Mouse (Mus musculus) neural tube, embryonic 11.5 days (tissue): ENCODE measurements at regions not wholly inside any gene's neighbourhood (a gene's known extent, or its start where the extent isn't known, plus 50 kb on each side); places are given as distances from the start of the nearest gene placed in this dataset.

Source experiments
- ATAC-seq: fragments of 200-750 bp; cut with Nextera tagmentation; 2 replicates; pipeline ENCODE4 v1.8.0; 2017; ENCODE audit warnings: moderate number of reproducible peaks, mild to moderate bottlenecking, moderate TSS enrichment, moderate library complexity; ENCODE audit not compliant: insufficient read depth, low FRiP score, low TSS enrichment
- DNase-seq: peaks from one replicate; pipeline ENCODE4 v3.0.0-alpha.2; 2015; ENCODE audit warnings: low spot score
- H3K27ac ChIP-seq: fragments of 300-500 bp; sonication (generic); 2 replicates; pipeline ENCODE4 v1.5.1; 2014; ENCODE audit warnings: low read depth, mild to moderate bottlenecking, low read length
- H3K27me3 ChIP-seq: fragments of 300-500 bp; sonication (generic); 2 replicates; pipeline ENCODE4 v1.6.1; 2014; ENCODE audit warnings: mild to moderate bottlenecking, low read length, mixed read lengths; ENCODE audit not compliant: control insufficient read depth, insufficient read depth
- H3K36me3 ChIP-seq: fragments of 300-500 bp; sonication (generic); 2 replicates; pipeline ENCODE4 v1.6.1; 2014; ENCODE audit warnings: mild to moderate bottlenecking, low read length, moderate library complexity, mixed read lengths; ENCODE audit not compliant: control insufficient read depth, insufficient read depth
- H3K4me1 ChIP-seq: fragments of 300-500 bp; sonication (generic); 2 replicates; pipeline ENCODE4 v1.6.1; 2014; ENCODE audit warnings: low read length, mixed read lengths; ENCODE audit not compliant: control insufficient read depth, insufficient read depth
- H3K4me2 ChIP-seq: fragments of 300-500 bp; sonication (generic); 2 replicates; pipeline ENCODE4 v1.6.1; 2014; ENCODE audit warnings: low read depth, mild to moderate bottlenecking, moderate library complexity
- H3K4me3 ChIP-seq: fragments of 300-500 bp; sonication (generic); 2 replicates; pipeline ENCODE4 v1.5.1; 2014; ENCODE audit warnings: low read depth, low read length
- H3K9ac ChIP-seq: fragments of 300-500 bp; sonication (generic); 2 replicates; pipeline ENCODE4 v1.6.1; 2014; ENCODE audit warnings: mild to moderate bottlenecking, low read length
- H3K9me3 ChIP-seq: fragments of 300-500 bp; sonication (generic); 2 replicates; pipeline ENCODE4 v1.6.1; 2016; ENCODE audit warnings: low read length; ENCODE audit not compliant: control insufficient read depth
- WGBS: fragments of 180-500 bp; shearing (Covaris S2); extraction: QIAGEN DNeasy Blood & Tissue Kit; methylation state at CpG from one replicate; pipeline ENCODE4 v1.1.7; 2014; 5-methylcytosine and 5-hydroxymethylcytosine counted together

DNA sequence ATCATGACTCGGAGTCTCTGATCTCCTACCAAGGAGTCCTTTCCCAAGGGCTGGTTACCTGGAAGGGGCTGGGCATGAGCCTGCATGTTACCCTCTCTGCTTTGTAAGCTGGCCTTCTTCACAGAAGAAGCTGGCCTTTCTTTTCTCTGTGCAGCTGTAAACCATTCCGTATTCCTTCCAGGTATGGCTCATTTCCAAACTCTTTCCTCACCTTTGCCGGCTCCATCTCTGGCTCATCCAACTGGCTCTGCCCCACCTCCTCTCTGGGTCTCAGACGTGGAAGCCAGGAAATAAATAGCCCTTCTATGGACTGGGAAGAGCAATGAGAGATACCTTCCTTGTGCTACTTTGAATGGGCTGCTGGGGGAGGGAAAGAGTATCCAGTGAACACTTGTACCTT lies 163.0 kb downstream of the Pik3r1 start:
- H3K4me3 ChIP-seq = no peak overlapping the region
- no peaks in the 10 kb centered on the region for H3K9me3 ChIP-seq
- WGBS = 84% methylated on average over 4 of the region's 4 CpGs
- no peak for DNase-seq
- no peak overlapping the region for H3K9ac ChIP-seq
- ATAC-seq = no peak
- no peaks in the 10 kb centered on the region for H3K36me3 ChIP-seq
- H3K4me2 ChIP-seq = no peak overlapping the region
- no peaks in the 10 kb centered on the region for H3K4me1 ChIP-seq
- no peak overlapping the region for H3K27ac ChIP-seq
- no peaks in the 10 kb centered on the region for H3K27me3 ChIP-seq

DNA sequence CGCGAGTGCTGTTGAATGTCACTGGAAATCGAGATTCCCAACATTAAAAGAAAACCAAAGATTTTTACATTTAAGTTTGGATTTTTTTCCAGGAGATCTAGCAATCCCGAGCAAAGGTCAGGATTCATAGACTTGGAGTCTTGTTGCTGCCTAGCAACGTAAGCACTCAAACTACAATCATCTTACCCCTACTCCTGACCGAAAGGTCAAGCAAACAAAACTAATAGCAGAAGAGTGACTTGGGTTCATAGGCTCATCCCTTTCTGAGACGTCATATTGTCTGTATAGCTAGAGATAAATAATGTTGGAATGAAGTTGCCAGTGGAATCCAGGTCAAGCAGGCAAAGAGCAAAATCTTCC lies 169.9 kb downstream of the Pik3r1 start:
- Histone ChIP-seq H3K4me2 (no peak overlapping the region), H3K36me3 (no peaks in the 10 kb centered on the region), H3K9me3 (no peaks in the 10 kb centered on the region), H3K27ac (no peak overlapping the region), H3K9ac (no peak overlapping the region), H3K27me3 (no peaks in the 10 kb centered on the region), H3K4me1 (no peaks in the 10 kb centered on the region), H3K4me3 (no peak overlapping the region)
- WGBS = 82% methylated on average over 7 of the region's 7 CpGs
- ATAC-seq (no peak), DNase-seq (no peak)

GRCm38 (mm10) chr13:101597243-101598125 lies 170.5 kb downstream of the Pik3r1 start:
- Histone ChIP-seq H3K9ac (no peak overlapping the region), H3K4me1 (no peaks in the 10 kb centered on the region), H3K4me2 (no peak overlapping the region), H3K27ac (no peak overlapping the region), H3K9me3 (no peaks in the 10 kb centered on the region), H3K36me3 (no peaks in the 10 kb centered on the region), H3K4me3 (no peak overlapping the region), H3K27me3 (no peaks in the 10 kb centered on the region)
- DNase-seq (no peak), ATAC-seq (no peak)
- 84% methylated on average over 14 of the region's 14 CpGs for WGBS

- no peak for ATAC-seq
- Histone ChIP-seq H3K9me3 (no peaks in the 10 kb centered on the region), H3K36me3 (no peaks in the 10 kb centered on the region), H3K4me2 (no peak overlapping the region), H3K27ac (no peak overlapping the region), H3K4me3 (no peak overlapping the region), H3K4me1 (no peaks in the 10 kb centered on the region), H3K9ac (no peak overlapping the region), H3K27me3 (no peaks in the 10 kb centered on the region)
- peak; percentile 13 for DNase-seq
- 77% methylated on average over 11 of the region's 11 CpGs for WGBS
Observed at GRCm38 (mm10) chr13:101594511-101595175, 173.4 kb downstream of the Pik3r1 start.

DNA sequence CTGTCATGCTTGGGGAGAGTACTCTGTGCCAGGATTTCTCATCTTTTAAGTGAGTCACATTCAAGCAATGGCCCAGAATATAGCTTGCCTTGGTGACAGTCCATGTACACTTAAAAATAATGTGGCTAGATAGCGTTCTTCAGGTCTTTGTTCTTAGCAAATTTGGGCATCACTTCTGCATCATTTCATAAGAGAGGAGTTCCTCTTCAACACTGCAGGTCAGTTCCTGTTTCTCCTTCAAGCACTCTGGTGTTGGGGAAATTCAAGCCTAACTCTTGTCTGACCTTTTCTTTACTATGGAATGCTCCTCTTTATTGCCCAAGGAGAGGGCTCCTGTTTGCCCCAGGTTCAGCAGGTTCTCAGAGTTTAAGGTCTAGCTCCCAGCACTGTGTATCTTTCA lies 175.7 kb downstream of the Pik3r1 start:
- H3K27ac ChIP-seq = no peak overlapping the region
- ATAC-seq (no peak), DNase-seq (no peak)
- H3K4me1 ChIP-seq = no peaks in the 10 kb centered on the region
- no peaks in the 10 kb centered on the region for H3K27me3 ChIP-seq
- H3K9me3 ChIP-seq = no peaks in the 10 kb centered on the region
- H3K4me3 ChIP-seq = no peak overlapping the region
- WGBS = 87% methylated on average over 1 of the region's 1 CpGs
- H3K36me3 ChIP-seq = no peaks in the 10 kb centered on the region
- H3K9ac ChIP-seq = no peak overlapping the region
- H3K4me2 ChIP-seq = no peak overlapping the region

- 84% methylated on average over 8 of the region's 8 CpGs for WGBS
- ATAC-seq (no peak), DNase-seq (no peak)
- H3K36me3 ChIP-seq = no peaks in the 10 kb centered on the region
- no peak overlapping the region for H3K4me3 ChIP-seq
- H3K4me2 ChIP-seq = no peak overlapping the region
- H3K27ac ChIP-seq = no peak overlapping the region
- H3K27me3 ChIP-seq = no peaks in the 10 kb centered on the region
- H3K9ac ChIP-seq = no peak overlapping the region
- H3K4me1 ChIP-seq = no peaks in the 10 kb centered on the region
- H3K9me3 ChIP-seq = no peaks in the 10 kb centered on the region
Observed at GRCm38 (mm10) chr13:101588905-101589304, 179.1 kb downstream of the Pik3r1 start.

DNA sequence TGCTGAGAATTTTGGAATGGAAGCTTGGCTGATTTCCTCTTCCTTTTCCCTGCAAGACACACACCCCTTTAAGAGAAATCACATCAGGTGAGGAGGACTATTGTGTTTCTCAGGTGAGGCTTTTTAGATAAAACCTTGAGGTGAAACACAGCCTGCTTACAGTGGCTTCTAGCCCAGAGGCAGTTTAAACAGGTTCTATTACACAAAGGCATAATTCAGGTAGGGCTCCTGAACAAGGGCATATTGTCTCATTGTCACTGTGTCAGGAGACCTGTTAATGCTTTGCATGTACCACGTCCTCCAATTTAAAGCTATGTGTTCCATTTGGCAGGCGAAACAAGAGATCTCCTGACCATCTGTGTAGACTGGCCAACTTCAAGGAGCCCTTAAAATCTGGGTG lies 181.2 kb downstream of the Pik3r1 start:
- ATAC-seq = no peak
- Histone ChIP-seq H3K27me3 (no peaks in the 10 kb centered on the region), H3K9me3 (no peaks in the 10 kb centered on the region), H3K4me3 (no peak overlapping the region), H3K27ac (no peak overlapping the region), H3K36me3 (no peaks in the 10 kb centered on the region), H3K4me1 (no peaks in the 10 kb centered on the region), H3K9ac (no peak overlapping the region), H3K4me2 (no peak overlapping the region)
- 82% methylated on average over 2 of the region's 2 CpGs for WGBS
- no peak for DNase-seq

DNA sequence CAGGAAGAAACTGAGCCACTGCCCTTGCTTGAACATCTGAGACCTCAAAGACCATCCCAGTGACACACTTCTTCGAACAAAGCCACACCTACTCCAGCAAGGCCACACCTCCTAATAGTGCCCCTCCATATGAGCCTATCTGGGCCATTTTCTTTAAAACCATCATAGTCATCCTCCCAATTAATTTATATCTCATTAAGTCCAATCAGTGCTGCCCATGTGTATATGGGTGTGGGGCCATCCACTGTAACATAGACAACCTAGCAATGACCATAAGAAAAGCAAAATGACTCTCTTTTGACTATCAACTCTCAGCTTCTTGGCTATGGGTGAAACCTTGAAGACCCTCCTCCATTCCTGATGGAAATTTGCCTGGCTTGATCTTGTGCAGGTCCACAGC lies 191.5 kb downstream of the Pik3r1 start:
- no peak overlapping the region for H3K27ac ChIP-seq
- H3K36me3 ChIP-seq = no peaks in the 10 kb centered on the region
- H3K9me3 ChIP-seq = no peaks in the 10 kb centered on the region
- WGBS = 82% methylated on average over 1 of the region's 1 CpGs
- H3K4me3 ChIP-seq = no peak overlapping the region
- H3K4me2 ChIP-seq = no peak overlapping the region
- ATAC-seq (no peak), DNase-seq (no peak)
- H3K9ac ChIP-seq = no peak overlapping the region
- H3K27me3 ChIP-seq = no peaks in the 10 kb centered on the region
- H3K4me1 ChIP-seq = no peaks in the 10 kb centered on the region
